Mouse (Mus musculus) kidney, embryonic 16.5 days (tissue): ENCODE data around the gene Prdx5. TPM values are rescaled to one million over a fixed set of nuclear protein-coding genes. Genes with fewer than 3 reads are reported as not detected.

Source experiments
- ATAC-seq: fragments of 200-750 bp; cut with Nextera tagmentation; 2 replicates; pipeline ENCODE4 v1.8.0; 2017; ENCODE audit warnings: moderate TSS enrichment; ENCODE audit not compliant: low FRiP score, low TSS enrichment
- H3K27ac ChIP-seq: fragments of 300-500 bp; sonication (generic); 2 replicates; pipeline ENCODE4 v1.5.1; 2014; ENCODE audit warnings: low read length
- H3K27me3 ChIP-seq: fragments of 300-500 bp; sonication (generic); 2 replicates; pipeline ENCODE4 v1.6.1; 2014; ENCODE audit warnings: low read length, control low read depth, mixed read lengths; ENCODE audit not compliant: insufficient read depth
- H3K36me3 ChIP-seq: fragments of 300-500 bp; sonication (generic); 2 replicates; pipeline ENCODE4 v1.6.1; 2014; ENCODE audit warnings: low read length, control low read depth, mixed read lengths; ENCODE audit not compliant: insufficient read depth
- H3K4me1 ChIP-seq: fragments of 300-500 bp; sonication (generic); 2 replicates; pipeline ENCODE4 v1.6.1; 2014; ENCODE audit warnings: low read length, control low read depth, mixed read lengths; ENCODE audit not compliant: insufficient read depth
- H3K4me2 ChIP-seq: fragments of 300-500 bp; sonication (generic); replicated peaks from 2 replicates; pipeline ENCODE4 v1.6.1; 2014; ENCODE audit warnings: low read depth, low read length
- H3K4me3 ChIP-seq: fragments of 300-500 bp; sonication (generic); 2 replicates; pipeline ENCODE4 v1.5.1; 2014; ENCODE audit warnings: mild to moderate bottlenecking, low read length
- H3K9ac ChIP-seq: fragments of 300-500 bp; sonication (generic); replicated peaks from 2 replicates; pipeline ENCODE4 v1.6.1; 2014; ENCODE audit warnings: low read length
- H3K9me3 ChIP-seq: fragments of 300-500 bp; sonication (generic); 2 replicates; pipeline ENCODE4 v1.6.1; 2016; ENCODE audit warnings: low read length, control low read depth
- WGBS: fragments of 180-500 bp; shearing (Covaris S2); extraction: QIAGEN DNeasy Blood & Tissue Kit; methylation state at CpG from one replicate; pipeline ENCODE4 v1.1.7; 2014; 5-methylcytosine and 5-hydroxymethylcytosine counted together
- polyA plus RNA-seq: library from polyadenylated mRNA; unstranded; fragments of >200 nt; fragmentation: Nextera tagmentation; extraction: Ambion mirVana; gene quantifications from 2 replicates; pipeline ENCODE4 v1.2.1, GENCODE M21; 2015

The Prdx5 gene
- polyA plus RNA-seq, 1 experiment from 2014 or later: 350 TPM

- H3K4me1 ChIP-seq: peaks cover 10% of the 10 kb centered on the region; the same call in 1 of the 2 replicates
- peak; percentile 63 for ATAC-seq
- no peak overlapping the region for H3K4me2 ChIP-seq
- H3K36me3 ChIP-seq: no peaks in the 10 kb centered on the region
- no peak overlapping the region for H3K9ac ChIP-seq
- H3K4me3 ChIP-seq: no peak overlapping the region
- no peaks in the 10 kb centered on the region for H3K27me3 ChIP-seq
- peak overlapping the region; percentile 66 for H3K27ac ChIP-seq
- H3K9me3 ChIP-seq: no peaks in the 10 kb centered on the region
- WGBS: 55% methylated on average over 5 of the region's 5 CpGs
Observed at GRCm38 (mm10) chr19:6871574-6872271, 38.2 kb downstream of the Prdx5 start.

GRCm38 (mm10) chr19:6869355-6869754, 40.6 kb downstream of the Prdx5 start:
- no peaks in the 10 kb centered on the region for H3K36me3 ChIP-seq
- H3K9ac ChIP-seq: peak overlapping the region; percentile 41; the same call in 1 of the 2 replicates
- H3K4me2 ChIP-seq: peak overlapping the region; percentile 53
- H3K27me3 ChIP-seq: no peaks in the 10 kb centered on the region
- 0 out of 2 replicates have a peak, but pooled peaks cover 3% of the 10 kb centered on the region for H3K9me3 ChIP-seq
- peaks cover 10% of the 10 kb centered on the region; the same call in 1 of the 2 replicates for H3K4me1 ChIP-seq
- peak overlapping the region; percentile 32 for H3K4me3 ChIP-seq
- 0% methylated on average over 5 of the region's 5 CpGs for WGBS
- 0 out of 2 replicates have a peak, but pooled peaks have one; percentile 39 for ATAC-seq
- peak overlapping the region; percentile 51 for H3K27ac ChIP-seq

GRCm38 (mm10) chr19:6861451-6861850, 48.5 kb downstream of the Prdx5 start:
- Histone ChIP-seq H3K27ac (no peak overlapping the region), H3K4me2 (no peak overlapping the region), H3K4me1 (no peaks in the 10 kb centered on the region), H3K4me3 (no peak overlapping the region), H3K36me3 (no peaks in the 10 kb centered on the region), H3K9me3 (0 out of 2 replicates have a peak, but pooled peaks cover 3% of the 10 kb centered on the region), H3K27me3 (no peaks in the 10 kb centered on the region), H3K9ac (no peak overlapping the region)
- 75% methylated on average over 4 of the region's 4 CpGs for WGBS
- no peak for ATAC-seq

GRCm38 (mm10) chr19:6860706-6861105, 49.2 kb downstream of the Prdx5 start:
- Histone ChIP-seq H3K4me2 (no peak overlapping the region), H3K27ac (no peak overlapping the region), H3K4me3 (no peak overlapping the region), H3K27me3 (no peaks in the 10 kb centered on the region), H3K36me3 (no peaks in the 10 kb centered on the region), H3K4me1 (peaks cover 5% of the 10 kb centered on the region), H3K9me3 (0 out of 2 replicates have a peak, but pooled peaks cover 3% of the 10 kb centered on the region), H3K9ac (no peak overlapping the region)
- 64% methylated on average over 6 of the region's 6 CpGs for WGBS
- no peak for ATAC-seq

- Histone ChIP-seq H3K9me3 (0 out of 2 replicates have a peak, but pooled peaks cover 3% of the 10 kb centered on the region), H3K27me3 (no peaks in the 10 kb centered on the region), H3K4me2 (no peak overlapping the region), H3K27ac (no peak overlapping the region), H3K9ac (no peak overlapping the region), H3K36me3 (no peaks in the 10 kb centered on the region), H3K4me1 (peaks cover 13% of the 10 kb centered on the region), H3K4me3 (no peak overlapping the region)
- WGBS: 85% methylated on average over 3 of the region's 3 CpGs
- no peak for ATAC-seq
Observed at GRCm38 (mm10) chr19:6859971-6860370, 49.9 kb downstream of the Prdx5 start.

GRCm38 (mm10) chr19:6859032-6859651, 50.8 kb downstream of the Prdx5 start:
- Histone ChIP-seq H3K4me3 (no peak overlapping the region), H3K9ac (no peak overlapping the region), H3K36me3 (no peaks in the 10 kb centered on the region), H3K27ac (no peak overlapping the region), H3K27me3 (0 out of 2 replicates have a peak, but pooled peaks cover 5% of the 10 kb centered on the region), H3K9me3 (no peaks in the 10 kb centered on the region), H3K4me2 (no peak overlapping the region), H3K4me1 (peaks cover 14% of the 10 kb centered on the region)
- ATAC-seq: no peak
- 71% methylated on average over 2 of the region's 2 CpGs for WGBS

GRCm38 (mm10) chr19:6858031-6858430, 51.9 kb downstream of the Prdx5 start, which contains the start of gene Ccdc88b:
Gene Ccdc88b (minus strand): TSS chr19:6858211.
- WGBS: 67% methylated on average over 7 of the region's 7 CpGs

GRCm38 (mm10) chr19:6857391-6858005, 52.4 kb downstream of the Prdx5 start:
- Histone ChIP-seq H3K9me3 (no peaks in the 10 kb centered on the region), H3K27ac (no peak overlapping the region)
- ATAC-seq: no peak; the same call in 1 of the 2 replicates

More at GRCm38 (mm10) chr19:6858031-6858430, 51.9 kb downstream of the Prdx5 start, which contains the start of gene Ccdc88b:
- H3K36me3 ChIP-seq: no peaks in the 10 kb centered on the region
- no peak for ATAC-seq
- peaks cover 14% of the 10 kb centered on the region for H3K4me1 ChIP-seq
- no peak within 1 kb of the TSS for H3K27ac ChIP-seq
- peaks cover 9% of the 10 kb centered on the region; the same call in 1 of the 2 replicates for H3K27me3 ChIP-seq
- H3K4me2 ChIP-seq: no peak within 1 kb of the TSS
- no peak within 1 kb of the TSS for H3K4me3 ChIP-seq
- H3K9ac ChIP-seq: 0 out of 2 replicates have a peak within 1 kb of the TSS, but pooled peaks have one; percentile 8
- no peaks in the 10 kb centered on the region for H3K9me3 ChIP-seq

GRCm38 (mm10) chr19:6857003-6857360, 52.9 kb downstream of the Prdx5 start:
- Histone ChIP-seq H3K4me1 (peaks cover 14% of the 10 kb centered on the region), H3K36me3 (no peaks in the 10 kb centered on the region), H3K27me3 (peaks cover 11% of the 10 kb centered on the region; the same call in 1 of the 2 replicates), H3K9ac (no peak overlapping the region), H3K27ac (no peak overlapping the region), H3K4me2 (no peak overlapping the region), H3K4me3 (no peak overlapping the region), H3K9me3 (no peaks in the 10 kb centered on the region)
- no peak for ATAC-seq
- 71% methylated on average over 3 of the region's 3 CpGs for WGBS

More at GRCm38 (mm10) chr19:6857391-6858005, 52.4 kb downstream of the Prdx5 start:
- Histone ChIP-seq H3K36me3 (no peaks in the 10 kb centered on the region), H3K4me2 (no peak overlapping the region), H3K27me3 (peaks cover 11% of the 10 kb centered on the region; the same call in 1 of the 2 replicates), H3K4me1 (peaks cover 14% of the 10 kb centered on the region), H3K4me3 (no peak overlapping the region), H3K9ac (no peak overlapping the region)
- WGBS: 67% methylated on average over 9 of the region's 9 CpGs
